Mouse (Mus musculus) stomach, postnatal 0 days (tissue): Measurements from ENCODE around the gene Cyp4f13.

Source experiments
- CTCF ChIP-seq: IDR thresholded peaks from 2 replicates; pipeline ENCODE4 v1.5.1; 2016; ENCODE audit warnings: antibody characterized with exemption, low read depth, mild to moderate bottlenecking, moderate library complexity
- EP300 ChIP-seq: optimal IDR thresholded peaks from 2 replicates; pipeline ENCODE3; 2016; ENCODE audit warnings: antibody characterized with exemption

GRCm38 (mm10) chr17:32965623-32966290 lies 18.6 kb upstream of the Cyp4f13 start, which contains the start of gene Zfp472:
- no peak for TF ChIP-seq CTCF
- TF ChIP-seq EP300, result peak; percentile 82
